Mouse (Mus musculus) thymus, postnatal 10 days (tissue): ENCODE data around the gene Sept5.

Experiments
- DNase-seq, 2 experiments: peaks; one replicate each; pipeline ENCODE4 v3.0.0; 2021; ENCODE audit warnings: low spot score in 2 of 2

Gene Sept5

DNA sequence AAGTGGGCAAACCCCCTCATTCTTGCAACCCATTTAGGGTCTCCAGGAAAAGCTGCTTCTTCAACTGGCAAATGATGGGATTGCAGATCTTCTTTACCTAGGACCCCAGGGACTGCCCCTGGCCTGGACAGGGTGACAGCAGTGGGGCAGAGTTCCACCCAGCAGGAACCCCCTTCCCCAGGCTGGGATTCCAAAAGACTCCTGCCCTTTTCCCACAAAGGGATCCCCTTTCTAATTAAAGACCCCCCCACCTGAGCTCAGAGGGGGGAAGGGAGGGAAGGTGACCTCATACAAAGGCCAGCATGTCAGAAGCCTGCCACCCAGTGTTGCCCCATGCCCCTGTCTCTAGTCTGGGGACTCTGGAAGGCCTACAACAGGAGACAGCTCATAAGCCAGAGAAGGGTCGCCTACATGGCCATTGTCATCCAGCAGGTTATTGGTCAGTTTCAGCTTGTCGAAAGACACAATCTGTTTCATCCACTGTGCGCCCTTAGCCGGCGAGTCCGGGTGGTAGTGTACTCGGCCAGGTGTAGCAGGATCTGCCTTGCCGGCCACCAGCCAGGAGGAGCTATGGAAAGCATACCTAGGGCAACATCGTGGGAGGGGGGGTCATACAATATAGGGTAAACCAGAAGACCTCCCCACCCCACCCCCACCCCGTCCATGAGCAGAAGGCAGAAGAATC, 45.9 kb downstream of the Sept5 start:
- no peak for DNase-seq

DNA sequence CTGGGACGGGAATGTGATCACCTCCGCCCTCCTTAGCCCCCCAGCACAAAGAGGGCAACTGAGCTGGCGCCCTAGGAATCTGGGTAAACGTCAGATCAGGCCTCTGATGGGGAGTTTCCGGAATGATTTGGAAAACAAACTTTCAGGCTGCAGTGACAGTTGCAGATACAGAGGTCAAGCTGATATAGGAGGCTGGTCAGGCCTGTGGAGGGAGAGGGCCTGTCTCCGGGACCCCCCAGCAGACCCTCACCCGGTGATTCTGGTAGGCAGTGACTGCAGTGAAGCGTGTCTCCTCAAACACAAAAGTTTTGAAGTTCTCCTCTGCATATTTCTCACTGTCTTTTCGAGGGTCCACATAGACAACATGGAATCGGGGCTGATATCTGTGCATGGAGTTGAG, 46.6 kb downstream of the Sept5 start:
- no peak for DNase-seq

DNA sequence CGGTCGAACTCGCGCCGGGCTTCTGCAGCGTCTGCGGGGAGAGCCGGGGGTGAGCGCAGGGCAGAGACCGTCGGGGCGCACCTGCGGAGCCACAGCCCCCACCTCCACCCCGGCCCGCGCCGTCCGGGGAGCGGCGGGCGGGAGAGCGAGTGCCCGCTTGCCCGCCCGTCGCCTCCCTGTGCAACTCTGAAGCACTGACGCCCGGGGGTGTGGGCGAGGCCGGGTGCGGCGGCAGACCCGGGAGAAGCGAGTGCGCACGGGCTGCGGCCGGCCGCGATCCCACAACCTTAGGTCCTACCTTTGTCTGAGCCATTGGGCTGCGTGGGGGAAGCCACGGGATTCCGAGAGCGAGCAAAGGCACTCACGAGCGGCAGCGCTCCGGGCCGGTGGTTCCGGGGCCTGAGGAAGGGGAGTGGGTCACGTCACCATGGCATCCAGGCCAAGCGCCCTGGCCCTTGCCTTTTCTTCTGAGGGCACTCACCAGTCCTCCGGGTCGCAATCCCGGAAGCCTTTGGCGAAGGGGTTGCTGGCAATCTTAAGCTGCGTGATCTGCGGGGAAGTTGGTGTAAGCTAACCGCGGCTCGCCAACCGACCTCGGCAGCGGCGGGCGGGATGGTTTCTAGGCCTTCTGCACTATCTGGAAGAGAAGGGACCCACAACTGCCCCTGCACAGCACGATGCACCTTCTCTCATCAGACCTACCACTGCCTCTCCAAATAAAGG, 47.2 kb downstream of the Sept5 start:
- no peak for DNase-seq

DNA sequence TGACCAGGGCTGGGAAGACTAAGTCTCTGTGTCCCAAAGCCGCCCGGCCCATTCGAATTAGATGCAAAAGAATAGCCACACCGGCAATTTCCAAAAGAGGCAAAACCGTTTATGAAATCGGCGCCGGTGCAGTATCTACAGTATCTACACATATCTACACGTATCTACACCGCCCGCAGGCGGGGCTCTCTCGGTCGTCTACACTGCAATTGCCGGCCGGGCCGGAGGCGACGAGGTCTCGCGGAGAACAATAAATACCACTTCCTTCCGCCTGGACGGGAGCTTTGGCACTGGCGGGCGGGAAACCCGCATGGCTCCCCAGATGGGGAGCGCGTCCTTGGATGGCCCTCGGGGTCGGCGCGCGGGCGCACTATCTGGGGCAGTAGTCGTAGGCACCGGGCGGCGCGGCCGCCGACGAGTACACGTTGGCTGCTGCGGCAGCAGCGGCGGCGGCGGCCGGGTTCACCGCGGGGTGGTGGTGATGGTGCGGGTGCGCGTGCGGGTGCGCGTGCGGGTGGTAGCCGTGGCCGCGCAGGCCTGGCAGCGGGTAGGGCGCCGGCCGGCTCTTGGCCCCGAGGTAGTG, 48.0 kb downstream of the Sept5 start:
- no peak for DNase-seq

DNA sequence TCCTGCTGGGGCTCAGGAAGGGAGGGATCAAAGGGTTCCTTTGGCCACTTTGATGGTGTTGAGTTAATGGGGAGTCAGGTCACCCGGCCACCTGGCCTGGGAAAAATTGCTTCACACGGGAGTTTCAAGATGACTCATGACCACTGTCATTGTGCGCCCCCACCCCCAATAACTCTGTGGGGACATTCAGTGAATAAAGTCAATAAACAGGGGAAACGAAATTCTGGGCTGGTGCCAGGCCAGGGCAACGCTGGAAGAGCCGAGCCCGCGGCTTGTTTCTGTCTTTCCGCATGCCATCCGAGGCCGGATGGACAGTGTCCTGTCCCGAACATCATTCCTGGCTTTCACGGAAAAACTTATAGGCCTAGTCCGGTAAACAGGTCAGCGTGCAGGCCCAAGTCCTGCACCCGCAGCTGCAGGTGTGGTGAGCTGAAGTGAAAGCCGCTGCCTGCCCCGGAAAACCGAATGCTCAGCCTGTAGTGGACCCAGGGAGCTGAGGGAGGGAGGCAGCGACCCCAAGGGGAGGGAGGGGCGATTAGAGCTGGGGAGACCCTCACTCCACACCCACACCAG, 48.6 kb downstream of the Sept5 start:
- DNase-seq = no peak

DNA sequence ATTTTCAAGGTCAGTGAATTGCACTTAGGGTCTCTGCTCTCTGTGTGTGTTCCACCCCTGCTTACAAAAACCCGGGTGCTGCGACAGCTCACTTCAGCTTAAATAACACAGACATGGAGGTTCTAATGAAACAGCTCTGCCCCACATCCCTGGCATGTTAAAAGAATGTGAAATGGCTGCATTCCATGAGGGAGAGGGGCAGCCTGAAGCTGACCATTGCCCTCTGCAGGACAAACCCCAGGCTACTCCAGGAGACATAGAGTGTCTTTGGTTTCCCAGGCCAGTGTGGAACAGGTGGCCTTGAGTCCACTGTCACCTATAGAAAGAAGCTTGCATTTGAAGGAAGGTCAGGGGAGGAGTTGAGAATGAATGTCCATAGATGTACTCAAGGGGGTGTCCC, 49.4 kb downstream of the Sept5 start:
- DNase-seq = no peak

DNA sequence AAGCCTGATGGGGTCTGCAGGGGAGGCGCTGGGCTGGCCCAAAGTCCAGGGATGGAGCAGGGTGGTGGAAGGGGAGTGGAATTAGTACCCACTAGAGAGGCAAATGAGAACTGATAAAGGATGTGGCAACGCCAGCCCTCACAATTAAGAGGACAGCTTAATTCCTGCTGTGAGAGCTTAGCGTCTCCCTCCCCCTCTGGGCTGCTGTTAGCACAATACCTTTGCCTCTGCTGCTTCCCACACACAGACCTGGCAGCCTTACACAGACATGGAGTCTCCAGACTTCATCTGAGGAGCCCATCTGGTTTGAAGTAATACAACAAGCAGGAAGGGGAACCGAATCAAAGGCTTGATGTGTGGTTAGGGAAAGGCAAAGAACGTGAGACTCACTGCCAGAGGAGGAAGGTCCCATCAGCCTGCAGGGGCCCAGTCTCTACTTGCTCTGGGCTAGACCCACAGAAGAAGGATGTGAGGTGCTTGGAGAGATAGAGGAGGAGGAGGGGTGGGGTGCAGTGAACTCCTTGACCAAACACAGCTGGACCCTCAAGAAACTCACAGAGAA, 52.1 kb downstream of the Sept5 start:
- no peak for DNase-seq

DNA sequence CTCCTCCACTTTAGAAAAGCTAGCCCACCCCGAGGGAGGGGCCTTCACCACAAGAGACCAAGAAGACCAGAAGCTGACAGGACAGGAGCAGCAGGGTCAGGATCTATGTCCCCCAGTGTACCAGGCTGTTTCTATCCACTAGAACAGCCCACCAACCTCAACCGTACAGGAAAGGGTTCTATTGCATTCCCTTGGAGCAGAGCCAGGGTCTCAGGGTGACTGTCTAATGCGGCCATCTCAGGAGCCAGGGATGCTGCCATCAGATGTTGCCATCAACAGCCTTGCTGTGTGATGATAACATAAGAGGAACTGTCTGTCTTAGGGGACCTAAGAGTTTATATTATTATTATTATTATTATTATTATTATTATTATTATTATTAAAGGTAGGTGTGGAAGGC, 52.7 kb downstream of the Sept5 start:
- DNase-seq = no peak

DNA sequence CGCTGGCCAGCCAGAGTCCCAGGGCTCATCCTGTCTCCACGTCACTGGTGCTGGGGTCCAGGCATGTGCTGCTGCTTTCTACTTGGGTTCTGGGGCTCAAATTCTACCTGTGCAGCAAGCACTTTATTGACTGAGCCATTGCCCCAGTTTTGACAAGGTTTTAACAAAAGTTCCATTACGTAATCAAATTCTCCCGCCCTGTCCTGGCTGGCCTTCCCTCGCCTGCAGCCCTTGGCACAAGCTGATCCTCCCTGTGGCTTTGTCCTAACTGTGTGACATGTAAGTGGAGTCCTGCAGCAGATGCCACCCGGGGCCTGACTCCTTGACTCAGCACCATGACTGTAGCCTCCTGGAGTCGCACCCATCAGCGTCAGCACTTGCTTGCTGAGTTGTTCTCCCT, 55.6 kb downstream of the Sept5 start:
- DNase-seq = no peak
